Comparison of ENCODE assay signal across 9 mouse cellular contexts in the genomic region with DNA sequence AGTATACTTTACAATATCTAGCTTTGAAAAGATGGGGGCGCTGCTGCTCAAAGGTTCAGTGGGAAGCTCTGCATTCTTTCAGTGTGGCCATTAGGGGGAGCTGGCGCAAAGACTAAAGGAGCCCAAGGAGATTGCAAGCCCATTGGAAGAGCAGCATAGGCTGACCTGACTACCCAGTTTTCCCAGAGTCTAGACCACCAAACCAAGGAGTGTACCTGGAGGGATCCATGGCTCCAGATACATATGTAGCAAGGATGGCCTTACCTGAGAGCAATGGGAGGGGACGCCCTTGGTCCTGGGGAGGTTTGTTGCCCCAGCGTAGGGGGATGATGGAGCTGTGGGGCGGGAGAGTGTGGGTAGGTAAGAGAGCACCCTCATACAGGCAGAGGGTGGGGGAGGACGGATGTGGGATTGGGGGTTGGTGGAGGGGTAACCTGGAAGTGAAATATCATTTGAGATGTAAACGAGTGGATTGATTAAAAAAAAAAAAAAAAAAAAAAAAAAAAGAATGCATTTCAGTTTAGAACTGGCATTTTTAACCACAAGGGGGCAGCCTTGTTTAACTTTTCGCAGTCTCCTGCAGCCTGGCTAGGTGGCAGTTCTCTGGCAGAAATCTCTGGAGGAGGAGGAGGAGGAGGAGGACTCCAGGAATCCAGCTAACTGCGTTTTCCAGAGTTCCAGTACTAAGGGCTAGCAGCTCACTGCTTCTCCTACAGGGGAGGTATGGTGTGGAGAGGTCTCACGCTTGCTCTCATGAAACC. TPM values are rescaled to one million over a fixed set of nuclear protein-coding genes. Genes with fewer than 3 reads are reported as not detected.
DNase-seq lines count a peak whose midpoint lies in the region; ATAC-seq and TF ChIP-seq lines count a peak whose summit lies in the region.
"Had no signal": no experiment of that assay in that cellular context is flagged by ENCODE, and none has a peak within 500 bp of the region (broad histone marks: within the 10 kb centered on the region; RNA-seq: fewer than 3 reads in every experiment).

No protein-coding gene starts in this region.

- H3K4me1 ChIP-seq in E14TG2a.4 (replicated peaks; ENCODE audit: low read depth, low read length): no peaks in the 10 kb centered on the region
- peaks cover 11% of the 10 kb centered on the region for H3K4me1 ChIP-seq in erythroblast, embryonic 14.5 days (ENCODE audit: control insufficient read depth)
- peaks cover 3% of the 10 kb centered on the region for H3K4me1 ChIP-seq in heart, embryonic 16.5 days (ENCODE audit: control insufficient read depth, insufficient read depth, low read length)
- no peaks in the 10 kb centered on the region for H3K4me1 ChIP-seq in liver, embryonic 14.5 days (replicated peaks; ENCODE audit: control insufficient read depth in 2 of 2, insufficient read depth in 2 of 2, low read length in 1 of 2)
- H3K4me1 ChIP-seq in neural tube, embryonic 12.5 days: no peaks in the 10 kb centered on the region; the same call in 1 of the 2 replicates

- H3K4me3 ChIP-seq in E14TG2a.4 (replicated peaks; ENCODE audit: low read length): 0 out of 2 replicates have a peak overlapping the region, but pooled peaks have one; percentile 23
- H3K4me3 ChIP-seq in erythroblast, embryonic 14.5 days (replicated peaks): peak overlapping the region; percentile 25
- no peak overlapping the region for H3K4me3 ChIP-seq in heart, embryonic 16.5 days (ENCODE audit: low read length)
- H3K4me3 ChIP-seq in liver, embryonic 14.5 days (ENCODE audit: insufficient read depth in 1 of 2, low read depth in 2 of 2, low read length in 2 of 2): no peak overlapping the region
- no peak overlapping the region for H3K4me3 ChIP-seq in neural tube, embryonic 12.5 days

- H3K4me2 ChIP-seq in heart, embryonic 16.5 days (ENCODE audit: low read depth, low read length): peak overlapping the region; percentile 52
- H3K4me2 ChIP-seq in liver, embryonic 14.5 days (ENCODE audit: low read depth): peak overlapping the region; percentile 35
- peak overlapping the region; percentile 41 for H3K4me2 ChIP-seq in neural tube, embryonic 12.5 days (replicated peaks)

- no peak overlapping the region for H3K27ac ChIP-seq in heart, embryonic 16.5 days (ENCODE audit: low read length)
- H3K27ac ChIP-seq in liver, embryonic 14.5 days: no peak overlapping the region
- H3K27ac ChIP-seq in neural tube, embryonic 12.5 days: no peak overlapping the region
- H3K27ac ChIP-seq: macrophage had no signal

- 17% methylated on average over 10 of the region's 10 CpGs for WGBS in heart, embryonic 16.5 days
- 21% methylated on average over 10 of the region's 10 CpGs for WGBS in liver, embryonic 14.5 days (ENCODE audit: insufficient replicate concordance)
- 26% methylated on average over 10 of the region's 10 CpGs for WGBS in neural tube, embryonic 12.5 days

- H3K9me3 ChIP-seq in E14TG2a.4 (ENCODE audit: low read length): no peaks in the 10 kb centered on the region
- no peaks in the 10 kb centered on the region for H3K9me3 ChIP-seq in erythroblast, embryonic 14.5 days (ENCODE audit: control insufficient read depth, low read length)
- no peaks in the 10 kb centered on the region for H3K9me3 ChIP-seq in heart, embryonic 16.5 days (replicated peaks; ENCODE audit: control insufficient read depth, low read length)
- H3K9me3 ChIP-seq in liver, embryonic 14.5 days (ENCODE audit: control insufficient read depth, low read length): no peaks in the 10 kb centered on the region
- H3K9me3 ChIP-seq in neural tube, embryonic 12.5 days: no peaks in the 10 kb centered on the region

- no peak for TF ChIP-seq EP300 in liver, embryonic 14.5 days (IDR thresholded peaks at IDR 0.05; ENCODE audit: low read depth)

- H3K9ac ChIP-seq in heart, embryonic 16.5 days (ENCODE audit: low read length): no peak overlapping the region
- H3K9ac ChIP-seq in liver, embryonic 14.5 days (replicated peaks): no peak overlapping the region
- no peak overlapping the region for H3K9ac ChIP-seq in neural tube, embryonic 12.5 days

- no peaks in the 10 kb centered on the region for H3K27me3 ChIP-seq in E14TG2a.4 (ENCODE audit: insufficient read depth, low read length)
- peaks cover 38% of the 10 kb centered on the region for H3K27me3 ChIP-seq in erythroblast, embryonic 14.5 days (ENCODE audit: control insufficient read depth)
- H3K27me3 ChIP-seq in heart, embryonic 16.5 days (ENCODE audit: control insufficient read depth, insufficient read depth, low read length): no peaks in the 10 kb centered on the region
- peaks cover 3% of the 10 kb centered on the region; the same call in 1 of the 2 replicates for H3K27me3 ChIP-seq in liver, embryonic 14.5 days (ENCODE audit: control insufficient read depth, insufficient read depth, low read length)
- no peaks in the 10 kb centered on the region for H3K27me3 ChIP-seq in neural tube, embryonic 12.5 days (replicated peaks)

- peak; percentile 70 for ATAC-seq in heart, embryonic 16.5 days (replicated peaks; ENCODE audit: extremely low read depth, insufficient read depth, low FRiP score)
- ATAC-seq in liver, embryonic 14.5 days (ENCODE audit: insufficient read depth): peak; percentile 86
- peak; percentile 85 for ATAC-seq in neural tube, embryonic 12.5 days (ENCODE audit: low FRiP score, low read depth)

- no peaks in the 10 kb centered on the region for H3K36me3 ChIP-seq in E14TG2a.4 (ENCODE audit: insufficient read depth, low read length)
- H3K36me3 ChIP-seq in erythroblast, embryonic 14.5 days (ENCODE audit: control insufficient read depth): no peaks in the 10 kb centered on the region
- no peaks in the 10 kb centered on the region for H3K36me3 ChIP-seq in heart, embryonic 16.5 days (ENCODE audit: control insufficient read depth, insufficient read depth)
- H3K36me3 ChIP-seq in liver, embryonic 14.5 days (replicated peaks; ENCODE audit: control insufficient read depth, insufficient read depth, low read depth): no peaks in the 10 kb centered on the region
- H3K36me3 ChIP-seq in neural tube, embryonic 12.5 days: no peaks in the 10 kb centered on the region

- DNase-seq in brain, embryonic 18.5 days (ENCODE audit: low read depth, low spot score): peak; percentile 75
- DNase-seq in kidney, postnatal 36 days: peak; percentile 72 to 86
- peak; percentile 74 to 83 (median 79) for DNase-seq in liver, embryonic 14.5 days (ENCODE audit: low read depth in 3 of 3, low spot score in 3 of 3)
- DNase-seq in telencephalon, adult 2 months (ENCODE audit: low read depth, low spot score): peak; percentile 84

- peak; percentile 62 for TF ChIP-seq CTCF in E14TG2a.4 (conservative IDR thresholded peaks at IDR 0.05; ENCODE audit: low read length)
- peak; percentile 98 for TF ChIP-seq CTCF in liver, embryonic 14.5 days (IDR thresholded peaks at IDR 0.05; ENCODE audit: low read depth)

RNA-seq across cellular contexts. Expression of gene Tom1l1, which starts 9.5 kb away (rescaled TPM):
- polyA plus RNA-seq in erythroblast, embryonic 14.5 days (2012): 1.2 and 1.3 TPM in 2 replicates
- polyA plus RNA-seq in heart, embryonic 16.5 days (2015; fragmentation: Nextera tagmentation; extraction: Ambion mirVana): 28.7 and 31.2 TPM in 2 replicates
- 13.6 and 26.6 TPM in 2 replicates for polyA plus RNA-seq in liver, embryonic 14.5 days (2012; rRNA removed)
- polyA plus RNA-seq in liver, embryonic 14.5 days (2014; fragmentation: Nextera tagmentation; extraction: Ambion mirVana): 58.9 and 60.6 TPM in 2 replicates
- 13.6 and 18.0 TPM in 2 replicates for polyA plus RNA-seq in neural tube, embryonic 12.5 days (2016; fragmentation: Nextera tagmentation; extraction: Ambion mirVana)

RNA-seq across cellular contexts. Expression of gene Cox11, which starts 59.7 kb away (rescaled TPM):
- polyA plus RNA-seq in erythroblast, embryonic 14.5 days (2012): 3.3 and 3.7 TPM in 2 replicates
- 40.4 and 41.0 TPM in 2 replicates for polyA plus RNA-seq in heart, embryonic 16.5 days (2015; fragmentation: Nextera tagmentation; extraction: Ambion mirVana)
- polyA plus RNA-seq in liver, embryonic 14.5 days (2012; rRNA removed): 16.3 and 17.4 TPM in 2 replicates
- 16.0 and 17.3 TPM in 2 replicates for polyA plus RNA-seq in liver, embryonic 14.5 days (2014; fragmentation: Nextera tagmentation; extraction: Ambion mirVana)
- 40.1 and 41.2 TPM in 2 replicates for polyA plus RNA-seq in neural tube, embryonic 12.5 days (2016; fragmentation: Nextera tagmentation; extraction: Ambion mirVana)

RNA-seq across cellular contexts. Expression of gene Stxbp4, which starts 59.8 kb away (rescaled TPM):
- polyA plus RNA-seq in erythroblast, embryonic 14.5 days (2012): 0.13 and 0.15 TPM in 2 replicates
- 11.6 and 12.1 TPM in 2 replicates for polyA plus RNA-seq in heart, embryonic 16.5 days (2015; fragmentation: Nextera tagmentation; extraction: Ambion mirVana)
- polyA plus RNA-seq in liver, embryonic 14.5 days (2012; rRNA removed): 2.1 and 2.6 TPM in 2 replicates
- polyA plus RNA-seq in liver, embryonic 14.5 days (2014; fragmentation: Nextera tagmentation; extraction: Ambion mirVana): 4.8 and 6.2 TPM in 2 replicates
- 33.9 and 36.6 TPM in 2 replicates for polyA plus RNA-seq in neural tube, embryonic 12.5 days (2016; fragmentation: Nextera tagmentation; extraction: Ambion mirVana)

Comparison
In these comparisons a context has a peak if more than half of its experiments do, and no peak if none do; other contexts are left out.
1. H3K4me3 ChIP-seq: peak in E14TG2a.4 (single experiment) and erythroblast, embryonic 14.5 days (single experiment); none in heart, embryonic 16.5 days (single experiment), liver, embryonic 14.5 days (0 of 2) and neural tube, embryonic 12.5 days (single experiment).
2. Peak in every context shown above with its lines, with median percentiles within 50 percentile points of each other: DNase-seq, ATAC-seq and H3K4me2 ChIP-seq.